Mouse (Mus musculus): ENCODE results near the gene Exoc4. TPM values are rescaled to one million over a fixed set of nuclear protein-coding genes. Genes with fewer than 3 reads are reported as not detected.

The Exoc4 gene
- polyA plus RNA-seq, 1 experiment, result 40.1 TPM

GRCm38 (mm10) chr6:33977880-33978279 is 729.0 kb downstream of the Exoc4 start:
- H3K4me3 ChIP-seq, result no peak overlapping the region
- H3K36me3 ChIP-seq (ENCODE audit: control insufficient read depth, insufficient read depth), result no peaks in the 10 kb centered on the region
- no peaks in the 10 kb centered on the region for H3K79me2 ChIP-seq (ENCODE audit: control insufficient read depth, insufficient read depth)
- H3K4me2 ChIP-seq (ENCODE audit: low read depth), result no peak overlapping the region
- no peak overlapping the region for H3ac ChIP-seq (ENCODE audit: control insufficient read depth, insufficient read length)
- TF ChIP-seq CEBPB (IDR thresholded peaks at IDR 0.05; ENCODE audit: insufficient read depth, poor library complexity, severe bottlenecking), result no peak
- TF ChIP-seq E2F4 (IDR thresholded peaks at IDR 0.05; ENCODE audit: insufficient read depth), result no peak
- no peak for TF ChIP-seq SRF (IDR thresholded peaks at IDR 0.05; ENCODE audit: control insufficient read depth, insufficient read length, low read depth)
- TF ChIP-seq MAX (IDR thresholded peaks at IDR 0.05; ENCODE audit: low read depth), result no peak
- no peak for TF ChIP-seq TCF3 (IDR thresholded peaks at IDR 0.05; ENCODE audit: insufficient read length, low read depth)
- no peak for TF ChIP-seq MYOD1 (IDR thresholded peaks at IDR 0.05; ENCODE audit: control insufficient read depth in 1 of 3, insufficient read length in 2 of 3, low read depth in 2 of 3)
- no peaks in the 10 kb centered on the region for H3K27me3 ChIP-seq (ENCODE audit: control insufficient read depth, insufficient read depth, insufficient read length)

- no peaks in the 10 kb centered on the region for H3K79me2 ChIP-seq (ENCODE audit: control insufficient read depth, insufficient read depth)
- no peaks in the 10 kb centered on the region for H3K36me3 ChIP-seq (ENCODE audit: control insufficient read depth, insufficient read depth)
- no peak overlapping the region for H3ac ChIP-seq (ENCODE audit: control insufficient read depth, insufficient read length)
- TF ChIP-seq REST (IDR thresholded peaks at IDR 0.05; ENCODE audit: insufficient read depth, insufficient read length), result no peak
- TF ChIP-seq POLR2A (IDR thresholded peaks at IDR 0.05; ENCODE audit: insufficient read length, low read depth), result no peak
- no peak for TF ChIP-seq USF1 (IDR thresholded peaks at IDR 0.05; ENCODE audit: low read depth)
- no peak for TF ChIP-seq MYOG (IDR thresholded peaks at IDR 0.05; ENCODE audit: control insufficient read depth in 1 of 3, insufficient read depth in 1 of 3, insufficient read length in 2 of 3, low read depth in 2 of 3)
- TF ChIP-seq POLR2AphosphoS2 (IDR thresholded peaks at IDR 0.05; ENCODE audit: insufficient read length, low read depth), result no peak
- TF ChIP-seq TCF3 (IDR thresholded peaks at IDR 0.05; ENCODE audit: insufficient read length, low read depth), result no peak
- TF ChIP-seq CEBPB (IDR thresholded peaks at IDR 0.05; ENCODE audit: insufficient read depth, poor library complexity, severe bottlenecking), result no peak
- TF ChIP-seq MAX (IDR thresholded peaks at IDR 0.05; ENCODE audit: low read depth), result no peak
- TF ChIP-seq E2F4 (IDR thresholded peaks at IDR 0.05; ENCODE audit: insufficient read depth), result no peak
- no peak for TF ChIP-seq SRF (IDR thresholded peaks at IDR 0.05; ENCODE audit: control insufficient read depth, insufficient read length, low read depth)
- TF ChIP-seq MYOD1 (IDR thresholded peaks at IDR 0.05; ENCODE audit: control insufficient read depth in 1 of 3, insufficient read length in 2 of 3, low read depth in 2 of 3), result no peak
- no peak for TF ChIP-seq TCF12 (IDR thresholded peaks at IDR 0.05; ENCODE audit: insufficient read depth, poor library complexity, severe bottlenecking)
- no peak overlapping the region for H3K4me2 ChIP-seq (ENCODE audit: low read depth)
- no peak overlapping the region for H3K4me3 ChIP-seq
- H3K27me3 ChIP-seq (ENCODE audit: control insufficient read depth, insufficient read depth, insufficient read length), result no peaks in the 10 kb centered on the region
These were observed 733.8 kb downstream of the Exoc4 start for GRCm38 (mm10) chr6:33982709-33983108.

- TF ChIP-seq MYOD1 (IDR thresholded peaks at IDR 0.05; ENCODE audit: control insufficient read depth in 1 of 3, insufficient read length in 2 of 3, low read depth in 2 of 3), result no peak
- no peak for TF ChIP-seq TCF3 (IDR thresholded peaks at IDR 0.05; ENCODE audit: insufficient read length, low read depth)
- no peak for TF ChIP-seq CEBPB (IDR thresholded peaks at IDR 0.05; ENCODE audit: insufficient read depth, poor library complexity, severe bottlenecking)
- TF ChIP-seq SRF (IDR thresholded peaks at IDR 0.05; ENCODE audit: control insufficient read depth, insufficient read length, low read depth), result no peak
- no peak for TF ChIP-seq POLR2A (IDR thresholded peaks at IDR 0.05; ENCODE audit: insufficient read length, low read depth)
- TF ChIP-seq E2F4 (IDR thresholded peaks at IDR 0.05; ENCODE audit: insufficient read depth), result no peak
- no peak for TF ChIP-seq MAX (IDR thresholded peaks at IDR 0.05; ENCODE audit: low read depth)
- no peak for TF ChIP-seq POLR2AphosphoS2 (IDR thresholded peaks at IDR 0.05; ENCODE audit: insufficient read length, low read depth)
- no peak for TF ChIP-seq USF1 (IDR thresholded peaks at IDR 0.05; ENCODE audit: low read depth)
- no peak for TF ChIP-seq REST (IDR thresholded peaks at IDR 0.05; ENCODE audit: insufficient read depth, insufficient read length)
- no peak for TF ChIP-seq MYOG (IDR thresholded peaks at IDR 0.05; ENCODE audit: control insufficient read depth in 1 of 3, insufficient read depth in 1 of 3, insufficient read length in 2 of 3, low read depth in 2 of 3)
- TF ChIP-seq TCF12 (IDR thresholded peaks at IDR 0.05; ENCODE audit: insufficient read depth, poor library complexity, severe bottlenecking), result no peak
- no peak overlapping the region for H3K4me3 ChIP-seq
- H3K36me3 ChIP-seq (ENCODE audit: control insufficient read depth, insufficient read depth), result no peaks in the 10 kb centered on the region
- no peak overlapping the region for H3ac ChIP-seq (ENCODE audit: control insufficient read depth, insufficient read length)
- no peaks in the 10 kb centered on the region for H3K79me2 ChIP-seq (ENCODE audit: control insufficient read depth, insufficient read depth)
- H3K4me2 ChIP-seq (ENCODE audit: low read depth), result no peak overlapping the region
- no peaks in the 10 kb centered on the region for H3K27me3 ChIP-seq (ENCODE audit: control insufficient read depth, insufficient read depth, insufficient read length)
These were observed 738.2 kb downstream of the Exoc4 start for GRCm38 (mm10) chr6:33987132-33987531.

- no peak overlapping the region for H3ac ChIP-seq (ENCODE audit: control insufficient read depth, insufficient read length)
These were observed 743.5 kb downstream of the Exoc4 start for GRCm38 (mm10) chr6:33992213-33993034.

More at GRCm38 (mm10) chr6:33992213-33993034, 743.5 kb downstream of the Exoc4 start:
- H3K4me3 ChIP-seq, result no peak overlapping the region
- H3K36me3 ChIP-seq (ENCODE audit: control insufficient read depth, insufficient read depth), result no peaks in the 10 kb centered on the region
- H3K4me2 ChIP-seq (ENCODE audit: low read depth), result no peak overlapping the region
- H3K27me3 ChIP-seq (ENCODE audit: control insufficient read depth, insufficient read depth, insufficient read length), result peaks cover 7% of the 10 kb centered on the region
- no peaks in the 10 kb centered on the region for H3K79me2 ChIP-seq (ENCODE audit: control insufficient read depth, insufficient read depth)
- no peak for TF ChIP-seq TCF12 (IDR thresholded peaks at IDR 0.05; ENCODE audit: insufficient read depth, poor library complexity, severe bottlenecking)
- no peak for TF ChIP-seq USF1 (IDR thresholded peaks at IDR 0.05; ENCODE audit: low read depth)
- TF ChIP-seq CEBPB (IDR thresholded peaks at IDR 0.05; ENCODE audit: insufficient read depth, poor library complexity, severe bottlenecking), result no peak
- TF ChIP-seq REST (IDR thresholded peaks at IDR 0.05; ENCODE audit: insufficient read depth, insufficient read length), result no peak
- TF ChIP-seq MAX (IDR thresholded peaks at IDR 0.05; ENCODE audit: low read depth), result no peak
- TF ChIP-seq POLR2AphosphoS2 (IDR thresholded peaks at IDR 0.05; ENCODE audit: insufficient read length, low read depth), result no peak
- TF ChIP-seq SRF (IDR thresholded peaks at IDR 0.05; ENCODE audit: control insufficient read depth, insufficient read length, low read depth), result no peak
- TF ChIP-seq E2F4 (IDR thresholded peaks at IDR 0.05; ENCODE audit: insufficient read depth), result no peak
- TF ChIP-seq POLR2A (IDR thresholded peaks at IDR 0.05; ENCODE audit: insufficient read length, low read depth), result no peak
- no peak for TF ChIP-seq TCF3 (IDR thresholded peaks at IDR 0.05; ENCODE audit: insufficient read length, low read depth)
